Mouse (Mus musculus) thymus, postnatal 4 days (tissue): ENCODE results near the gene Lmx1a.
A peak's percentile ranks its signal among the peaks of the same experiment; 100 is the strongest.

Experiments used
- DNase-seq: peaks from one replicate; pipeline ENCODE4 v3.0.0; 2021

Gene Lmx1a

GRCm38 (mm10) chr1:167789448-167789847 is 100.4 kb downstream of the Lmx1a start:
- DNase-seq = no peak

GRCm38 (mm10) chr1:167790688-167791087 is 101.7 kb downstream of the Lmx1a start:
- DNase-seq = no peak

- no peak for DNase-seq
Observed at GRCm38 (mm10) chr1:167791221-167791620, 102.2 kb downstream of the Lmx1a start.

GRCm38 (mm10) chr1:167801923-167802322 is 112.9 kb downstream of the Lmx1a start:
- no peak for DNase-seq

- peak; percentile 17 for DNase-seq
Observed at GRCm38 (mm10) chr1:167802510-167803271, 113.7 kb downstream of the Lmx1a start.

GRCm38 (mm10) chr1:167803351-167803981 is 114.4 kb downstream of the Lmx1a start:
- DNase-seq = no peak

- no peak for DNase-seq
Observed at GRCm38 (mm10) chr1:167804836-167805235, 115.8 kb downstream of the Lmx1a start.

GRCm38 (mm10) chr1:167811141-167811540 is 122.1 kb downstream of the Lmx1a start:
- DNase-seq = no peak

GRCm38 (mm10) chr1:167815166-167815565 is 126.1 kb downstream of the Lmx1a start:
- no peak for DNase-seq

- DNase-seq = no peak
Observed at GRCm38 (mm10) chr1:167817028-167817427, 128.0 kb downstream of the Lmx1a start.

- DNase-seq = no peak
Observed at GRCm38 (mm10) chr1:167817616-167818015, 128.6 kb downstream of the Lmx1a start.

- DNase-seq = no peak
Observed at GRCm38 (mm10) chr1:167820031-167820430, 131.0 kb downstream of the Lmx1a start.

- no peak for DNase-seq
Observed at GRCm38 (mm10) chr1:167821125-167821524, 132.1 kb downstream of the Lmx1a start.

GRCm38 (mm10) chr1:167830291-167830690 is 141.3 kb downstream of the Lmx1a start:
- DNase-seq = no peak

- no peak for DNase-seq
Observed at GRCm38 (mm10) chr1:167831601-167832000, 142.6 kb downstream of the Lmx1a start.

GRCm38 (mm10) chr1:167854801-167855200 is 165.8 kb downstream of the Lmx1a start:
- DNase-seq = no peak

GRCm38 (mm10) chr1:167872028-167872427 is 183.0 kb downstream of the Lmx1a start:
- no peak for DNase-seq

GRCm38 (mm10) chr1:167874099-167874498 is 185.1 kb downstream of the Lmx1a start:
- DNase-seq = no peak

GRCm38 (mm10) chr1:167877931-167878330 is 188.9 kb downstream of the Lmx1a start:
- DNase-seq = no peak

GRCm38 (mm10) chr1:167878354-167878753 is 189.3 kb downstream of the Lmx1a start:
- no peak for DNase-seq

GRCm38 (mm10) chr1:167885776-167886175 is 196.7 kb downstream of the Lmx1a start:
- DNase-seq = no peak

- DNase-seq = no peak
Observed at GRCm38 (mm10) chr1:167888120-167888519, 199.1 kb downstream of the Lmx1a start.

- DNase-seq = no peak
Observed at GRCm38 (mm10) chr1:167888816-167889215, 199.8 kb downstream of the Lmx1a start.

GRCm38 (mm10) chr1:167896234-167896633 is 207.2 kb downstream of the Lmx1a start:
- no peak for DNase-seq
